Mouse (Mus musculus): ENCODE measurements around the gene Pacsin2. TPM values are rescaled to one million over a fixed set of nuclear protein-coding genes. Genes with fewer than 3 reads are reported as not detected.

Pacsin2 gene
- polyA plus RNA-seq, 1 experiment = 108 TPM

- Histone ChIP-seq H3K4me3 (ENCODE audit: control insufficient read depth, low read depth, low read length) (no peak overlapping the region), H3K27me3 (ENCODE audit: control insufficient read depth, insufficient read depth, low read length) (no peaks in the 10 kb centered on the region), H3K27ac (ENCODE audit: control insufficient read depth, insufficient read depth, low read depth, low read length) (no peak overlapping the region), H3K36me3 (ENCODE audit: control insufficient read depth, insufficient read depth, low read length) (no peaks in the 10 kb centered on the region), H3K4me1 (ENCODE audit: control insufficient read depth, insufficient read depth, low read length) (peaks cover 9% of the 10 kb centered on the region)
- TF ChIP-seq POLR2A (IDR thresholded peaks at IDR 0.05; ENCODE audit: control insufficient read depth, low read depth, low read length) (no peak), CTCF (IDR thresholded peaks at IDR 0.05; ENCODE audit: control insufficient read depth, insufficient read depth, insufficient replicate concordance, low read depth, low read length) (no peak)
These were observed 23.7 kb downstream of the Pacsin2 start for GRCm38 (mm10) chr15:83440726-83441125.

GRCm38 (mm10) chr15:83436541-83436940 is 27.9 kb downstream of the Pacsin2 start:
- TF ChIP-seq POLR2A (IDR thresholded peaks at IDR 0.05; ENCODE audit: control insufficient read depth, low read depth, low read length) (no peak), CTCF (IDR thresholded peaks at IDR 0.05; ENCODE audit: control insufficient read depth, insufficient read depth, insufficient replicate concordance, low read depth, low read length) (no peak)
- H3K4me1 ChIP-seq (ENCODE audit: control insufficient read depth, insufficient read depth, low read length) = no peaks in the 10 kb centered on the region; the same call in none of the 2 replicates
- H3K4me3 ChIP-seq (ENCODE audit: control insufficient read depth, low read depth, low read length) = no peak overlapping the region
- H3K36me3 ChIP-seq (ENCODE audit: control insufficient read depth, insufficient read depth, low read length) = no peaks in the 10 kb centered on the region
- H3K27ac ChIP-seq (ENCODE audit: control insufficient read depth, insufficient read depth, low read depth, low read length) = no peak overlapping the region
- H3K27me3 ChIP-seq (ENCODE audit: control insufficient read depth, insufficient read depth, low read length) = no peaks in the 10 kb centered on the region

- Histone ChIP-seq H3K4me3 (ENCODE audit: control insufficient read depth, low read depth, low read length) (no peak overlapping the region), H3K4me1 (ENCODE audit: control insufficient read depth, insufficient read depth, low read length) (peaks cover under 1% of the 10 kb centered on the region; the same call in 1 of the 2 replicates), H3K36me3 (ENCODE audit: control insufficient read depth, insufficient read depth, low read length) (no peaks in the 10 kb centered on the region), H3K27me3 (ENCODE audit: control insufficient read depth, insufficient read depth, low read length) (no peaks in the 10 kb centered on the region), H3K27ac (ENCODE audit: control insufficient read depth, insufficient read depth, low read depth, low read length) (no peak overlapping the region)
- TF ChIP-seq CTCF (IDR thresholded peaks at IDR 0.05; ENCODE audit: control insufficient read depth, insufficient read depth, insufficient replicate concordance, low read depth, low read length) (no peak), POLR2A (IDR thresholded peaks at IDR 0.05; ENCODE audit: control insufficient read depth, low read depth, low read length) (no peak)
These were observed 28.9 kb downstream of the Pacsin2 start for GRCm38 (mm10) chr15:83435324-83436090.

- H3K4me3 ChIP-seq (ENCODE audit: control insufficient read depth, low read depth, low read length) = no peak overlapping the region
- H3K4me1 ChIP-seq (ENCODE audit: control insufficient read depth, insufficient read depth, low read length) = peaks cover 2% of the 10 kb centered on the region; the same call in 1 of the 2 replicates
- no peak for TF ChIP-seq POLR2A (IDR thresholded peaks at IDR 0.05; ENCODE audit: control insufficient read depth, low read depth, low read length)
- no peak for TF ChIP-seq CTCF (IDR thresholded peaks at IDR 0.05; ENCODE audit: control insufficient read depth, insufficient read depth, insufficient replicate concordance, low read depth, low read length)
- no peaks in the 10 kb centered on the region for H3K27me3 ChIP-seq (ENCODE audit: control insufficient read depth, insufficient read depth, low read length)
- H3K36me3 ChIP-seq (ENCODE audit: control insufficient read depth, insufficient read depth, low read length) = no peaks in the 10 kb centered on the region
- no peak overlapping the region for H3K27ac ChIP-seq (ENCODE audit: control insufficient read depth, insufficient read depth, low read depth, low read length)
These were observed 29.7 kb downstream of the Pacsin2 start for GRCm38 (mm10) chr15:83434692-83435091.

GRCm38 (mm10) chr15:83433344-83433743 is 31.1 kb downstream of the Pacsin2 start:
- peak overlapping the region; percentile 51 for H3K27ac ChIP-seq (ENCODE audit: control insufficient read depth, insufficient read depth, low read depth, low read length)
- H3K4me3 ChIP-seq (ENCODE audit: control insufficient read depth, low read depth, low read length) = no peak overlapping the region
- TF ChIP-seq POLR2A (IDR thresholded peaks at IDR 0.05; ENCODE audit: control insufficient read depth, low read depth, low read length) (no peak), CTCF (IDR thresholded peaks at IDR 0.05; ENCODE audit: control insufficient read depth, insufficient read depth, insufficient replicate concordance, low read depth, low read length) (no peak)
- H3K36me3 ChIP-seq (ENCODE audit: control insufficient read depth, insufficient read depth, low read length) = no peaks in the 10 kb centered on the region
- peaks cover 2% of the 10 kb centered on the region; the same call in 1 of the 2 replicates for H3K4me1 ChIP-seq (ENCODE audit: control insufficient read depth, insufficient read depth, low read length)
- H3K27me3 ChIP-seq (ENCODE audit: control insufficient read depth, insufficient read depth, low read length) = no peaks in the 10 kb centered on the region

- H3K27me3 ChIP-seq (ENCODE audit: control insufficient read depth, insufficient read depth, low read length) = no peaks in the 10 kb centered on the region
- no peak overlapping the region for H3K4me3 ChIP-seq (ENCODE audit: control insufficient read depth, low read depth, low read length)
- H3K4me1 ChIP-seq (ENCODE audit: control insufficient read depth, insufficient read depth, low read length) = peaks cover 2% of the 10 kb centered on the region; the same call in 1 of the 2 replicates
- TF ChIP-seq POLR2A (IDR thresholded peaks at IDR 0.05; ENCODE audit: control insufficient read depth, low read depth, low read length) = no peak
- TF ChIP-seq CTCF (IDR thresholded peaks at IDR 0.05; ENCODE audit: control insufficient read depth, insufficient read depth, insufficient replicate concordance, low read depth, low read length) = no peak
- no peaks in the 10 kb centered on the region for H3K36me3 ChIP-seq (ENCODE audit: control insufficient read depth, insufficient read depth, low read length)
- peak overlapping the region; percentile 51 for H3K27ac ChIP-seq (ENCODE audit: control insufficient read depth, insufficient read depth, low read depth, low read length)
These were observed 32.0 kb downstream of the Pacsin2 start for GRCm38 (mm10) chr15:83432231-83433031.
